ENCODE assay signal across 8 mouse cellular contexts in genomic region chr2:26916738-26917137, GRCm38 (mm10). TPM values are rescaled to one million over a fixed set of nuclear protein-coding genes. Genes with fewer than 3 reads are reported as not detected.
DNase-seq lines count a peak whose midpoint lies in the region; ATAC-seq lines count a peak whose summit lies in the region.

No protein-coding gene starts in this region.

- peaks cover 65% of the 10 kb centered on the region for H3K36me3 ChIP-seq in kidney, embryonic 16.5 days (ENCODE audit: insufficient read depth, low read length)
- peaks cover 18% of the 10 kb centered on the region for H3K36me3 ChIP-seq in embryonic facial prominence, embryonic 11.5 days (replicated peaks; ENCODE audit: control insufficient read depth, insufficient read depth, low read depth, low read length)
- H3K36me3 ChIP-seq in intestine, embryonic 14.5 days (ENCODE audit: control insufficient read depth, insufficient read depth, low read length), result peaks cover 64% of the 10 kb centered on the region
- H3K36me3 ChIP-seq in midbrain, embryonic 16.5 days (ENCODE audit: control insufficient read depth, insufficient read depth, low read length), result peaks cover 49% of the 10 kb centered on the region

- peak; percentile 29; the same call in 1 of the 2 replicates for ATAC-seq in kidney, embryonic 16.5 days (ENCODE audit: low FRiP score, low TSS enrichment)
- 0 out of 2 replicates have a peak, but pooled peaks have one; percentile 4 for ATAC-seq in embryonic facial prominence, embryonic 11.5 days (replicated peaks; ENCODE audit: insufficient number of reproducible peaks, low FRiP score, low TSS enrichment, low read depth)
- no peak; the same call in 1 of the 2 replicates for ATAC-seq in intestine, embryonic 14.5 days (replicated peaks; ENCODE audit: low FRiP score, low TSS enrichment, low read depth)
- peak; percentile 9 for ATAC-seq in midbrain, embryonic 16.5 days

- H3K27ac ChIP-seq in kidney, embryonic 16.5 days (ENCODE audit: low read length), result peak overlapping the region; percentile 91
- H3K27ac ChIP-seq in embryonic facial prominence, embryonic 11.5 days (replicated peaks; ENCODE audit: low read depth, low read length), result peak overlapping the region; percentile 47; the same call in 1 of the 2 replicates
- H3K27ac ChIP-seq in intestine, embryonic 14.5 days (ENCODE audit: low read depth), result peak overlapping the region; percentile 67; the same call in 1 of the 2 replicates
- H3K27ac ChIP-seq in midbrain, embryonic 16.5 days (ENCODE audit: low read length), result peak overlapping the region; percentile 83

- peak overlapping the region; percentile 88 for H3K4me3 ChIP-seq in kidney, embryonic 16.5 days (ENCODE audit: low read length)
- H3K4me3 ChIP-seq in embryonic facial prominence, embryonic 11.5 days (ENCODE audit: low read depth, low read length), result peak overlapping the region; percentile 75
- peak overlapping the region; percentile 74 for H3K4me3 ChIP-seq in intestine, embryonic 14.5 days (ENCODE audit: low read depth, low read length)
- peak overlapping the region; percentile 75 for H3K4me3 ChIP-seq in midbrain, embryonic 16.5 days (ENCODE audit: low read depth, low read length)

- WGBS in kidney, embryonic 16.5 days, result 2% methylated on average over 13 of the region's 13 CpGs
- 4% methylated on average over 13 of the region's 13 CpGs for WGBS in embryonic facial prominence, embryonic 11.5 days
- 2% methylated on average over 13 of the region's 13 CpGs for WGBS in intestine, embryonic 14.5 days
- 3% methylated on average over 13 of the region's 13 CpGs for WGBS in midbrain, embryonic 16.5 days

- H3K9ac ChIP-seq in kidney, embryonic 16.5 days (replicated peaks; ENCODE audit: low read length), result peak overlapping the region; percentile 89
- H3K9ac ChIP-seq in embryonic facial prominence, embryonic 11.5 days (replicated peaks; ENCODE audit: low read length), result peak overlapping the region; percentile 64
- H3K9ac ChIP-seq in intestine, embryonic 14.5 days (ENCODE audit: low read length), result peak overlapping the region; percentile 61
- H3K9ac ChIP-seq in midbrain, embryonic 16.5 days (ENCODE audit: low read depth, low read length), result peak overlapping the region; percentile 83

- no peaks in the 10 kb centered on the region for H3K9me3 ChIP-seq in kidney, embryonic 16.5 days (ENCODE audit: low read length)
- no peaks in the 10 kb centered on the region for H3K9me3 ChIP-seq in embryonic facial prominence, embryonic 11.5 days (replicated peaks; ENCODE audit: control insufficient read depth, low read length)
- H3K9me3 ChIP-seq in intestine, embryonic 14.5 days (ENCODE audit: control insufficient read depth, low read length), result no peaks in the 10 kb centered on the region
- H3K9me3 ChIP-seq in midbrain, embryonic 16.5 days (replicated peaks; ENCODE audit: control insufficient read depth, low read length, poor library complexity, severe bottlenecking), result no peaks in the 10 kb centered on the region

- peaks cover 39% of the 10 kb centered on the region for H3K4me1 ChIP-seq in kidney, embryonic 16.5 days (ENCODE audit: insufficient read depth, low read length)
- H3K4me1 ChIP-seq in embryonic facial prominence, embryonic 11.5 days (ENCODE audit: control insufficient read depth, insufficient read depth, low read length), result 0 out of 2 replicates have a peak, but pooled peaks cover 2% of the 10 kb centered on the region
- peaks cover 25% of the 10 kb centered on the region for H3K4me1 ChIP-seq in intestine, embryonic 14.5 days (replicated peaks; ENCODE audit: control insufficient read depth, insufficient read depth, low read length)
- peaks cover 28% of the 10 kb centered on the region for H3K4me1 ChIP-seq in midbrain, embryonic 16.5 days (ENCODE audit: control insufficient read depth, insufficient read depth, low read length)

- H3K4me2 ChIP-seq in kidney, embryonic 16.5 days (replicated peaks; ENCODE audit: low read depth, low read length), result peak overlapping the region; percentile 97
- H3K4me2 ChIP-seq in embryonic facial prominence, embryonic 11.5 days (ENCODE audit: low read depth, low read length), result peak overlapping the region; percentile 75
- H3K4me2 ChIP-seq in intestine, embryonic 14.5 days (ENCODE audit: low read length), result peak overlapping the region; percentile 89
- peak overlapping the region; percentile 99 for H3K4me2 ChIP-seq in midbrain, embryonic 16.5 days (ENCODE audit: low read length)

- no peaks in the 10 kb centered on the region for H3K27me3 ChIP-seq in kidney, embryonic 16.5 days (ENCODE audit: insufficient read depth, low read length)
- H3K27me3 ChIP-seq in embryonic facial prominence, embryonic 11.5 days (ENCODE audit: control insufficient read depth, insufficient read depth, low read length), result no peaks in the 10 kb centered on the region
- H3K27me3 ChIP-seq in intestine, embryonic 14.5 days (replicated peaks; ENCODE audit: control insufficient read depth, insufficient read depth, low read length), result no peaks in the 10 kb centered on the region
- no peaks in the 10 kb centered on the region for H3K27me3 ChIP-seq in midbrain, embryonic 16.5 days (ENCODE audit: control insufficient read depth, insufficient read depth, low read depth, low read length)

- no peak for DNase-seq in kidney, postnatal 4 days
- DNase-seq in embryonic facial prominence, embryonic 11.5 days (ENCODE audit: low spot score), result no peak
- no peak for DNase-seq in intestine, embryonic 14.5 days (ENCODE audit: low spot score)
- no peak for DNase-seq in embryo, embryonic 10.5 days (ENCODE audit: low spot score)
- DNase-seq in right cerebral cortex, adult 18-20 months, result no peak
- DNase-seq in layer of hippocampus, adult 18-20 months (ENCODE audit: low spot score in 2 of 2), result no peak

RNA-seq across cellular contexts. Expression of gene Surf1, which starts 0.4 kb away (rescaled TPM):
- 61.0 and 63.9 TPM in 2 replicates for polyA plus RNA-seq in kidney, embryonic 16.5 days (2015; fragmentation: Nextera tagmentation; extraction: Ambion mirVana)
- polyA plus RNA-seq in embryonic facial prominence, embryonic 11.5 days (2014; fragmentation: Nextera tagmentation; extraction: Ambion mirVana), result 49.8 and 51.0 TPM in 2 replicates
- 53.3 and 57.0 TPM in 2 replicates for polyA plus RNA-seq in intestine, embryonic 14.5 days (2014; fragmentation: Nextera tagmentation; extraction: Ambion mirVana)
- 90.1 and 97.5 TPM in 2 replicates for polyA plus RNA-seq in midbrain, embryonic 16.5 days (2015; fragmentation: Nextera tagmentation; extraction: Ambion mirVana)
- total RNA-seq in layer of hippocampus, adult 18-20 months (2021), result 100 to 1,000 TPM; 109 to 111 TPM

RNA-seq across cellular contexts. Expression of gene Surf2, which starts 0.6 kb away (rescaled TPM):
- 46.6 and 52.2 TPM in 2 replicates for polyA plus RNA-seq in kidney, embryonic 16.5 days (2015; fragmentation: Nextera tagmentation; extraction: Ambion mirVana)
- polyA plus RNA-seq in embryonic facial prominence, embryonic 11.5 days (2014; fragmentation: Nextera tagmentation; extraction: Ambion mirVana), result 43.7 and 45.3 TPM in 2 replicates
- 38.5 and 41.6 TPM in 2 replicates for polyA plus RNA-seq in intestine, embryonic 14.5 days (2014; fragmentation: Nextera tagmentation; extraction: Ambion mirVana)
- 58.6 and 59.2 TPM in 2 replicates for polyA plus RNA-seq in midbrain, embryonic 16.5 days (2015; fragmentation: Nextera tagmentation; extraction: Ambion mirVana)
- total RNA-seq in layer of hippocampus, adult 18-20 months (2021), result 10 to 100 TPM; 34.2 to 36.5 TPM

RNA-seq across cellular contexts. Expression of gene Rpl7a, which starts 6.2 kb away (rescaled TPM):
- polyA plus RNA-seq in kidney, embryonic 16.5 days (2015; fragmentation: Nextera tagmentation; extraction: Ambion mirVana), result 574 and 624 TPM in 2 replicates
- 719 and 720 TPM in 2 replicates for polyA plus RNA-seq in embryonic facial prominence, embryonic 11.5 days (2014; fragmentation: Nextera tagmentation; extraction: Ambion mirVana)
- polyA plus RNA-seq in intestine, embryonic 14.5 days (2014; fragmentation: Nextera tagmentation; extraction: Ambion mirVana), result 782 and 796 TPM in 2 replicates
- polyA plus RNA-seq in midbrain, embryonic 16.5 days (2015; fragmentation: Nextera tagmentation; extraction: Ambion mirVana), result 376 and 399 TPM in 2 replicates
- total RNA-seq in layer of hippocampus, adult 18-20 months (2021), result 100 to 1,000 TPM; 253 to 258 TPM

RNA-seq across cellular contexts. Expression of gene Med22, which starts 6.3 kb away (rescaled TPM):
- 62.6 and 62.9 TPM in 2 replicates for polyA plus RNA-seq in kidney, embryonic 16.5 days (2015; fragmentation: Nextera tagmentation; extraction: Ambion mirVana)
- polyA plus RNA-seq in embryonic facial prominence, embryonic 11.5 days (2014; fragmentation: Nextera tagmentation; extraction: Ambion mirVana), result 49.2 and 53.5 TPM in 2 replicates
- 28.4 and 31.7 TPM in 2 replicates for polyA plus RNA-seq in intestine, embryonic 14.5 days (2014; fragmentation: Nextera tagmentation; extraction: Ambion mirVana)
- polyA plus RNA-seq in midbrain, embryonic 16.5 days (2015; fragmentation: Nextera tagmentation; extraction: Ambion mirVana), result 134 and 137 TPM in 2 replicates
- total RNA-seq in layer of hippocampus, adult 18-20 months (2021), result 10 to 100 TPM; 47.5 to 50.1 TPM

RNA-seq across cellular contexts. Expression of gene Surf6, which starts 14.1 kb away (rescaled TPM):
- 34.2 and 34.7 TPM in 2 replicates for polyA plus RNA-seq in kidney, embryonic 16.5 days (2015; fragmentation: Nextera tagmentation; extraction: Ambion mirVana)
- 16.3 and 17.0 TPM in 2 replicates for polyA plus RNA-seq in embryonic facial prominence, embryonic 11.5 days (2014; fragmentation: Nextera tagmentation; extraction: Ambion mirVana)
- polyA plus RNA-seq in intestine, embryonic 14.5 days (2014; fragmentation: Nextera tagmentation; extraction: Ambion mirVana), result 13.6 and 15.0 TPM in 2 replicates
- polyA plus RNA-seq in midbrain, embryonic 16.5 days (2015; fragmentation: Nextera tagmentation; extraction: Ambion mirVana), result 30.7 and 32.6 TPM in 2 replicates
- 10 to 100 TPM; 26.4 to 29.0 TPM for total RNA-seq in layer of hippocampus, adult 18-20 months (2021)
